Mouse (Mus musculus): ENCODE data around the gene Ildr2.

DNA sequence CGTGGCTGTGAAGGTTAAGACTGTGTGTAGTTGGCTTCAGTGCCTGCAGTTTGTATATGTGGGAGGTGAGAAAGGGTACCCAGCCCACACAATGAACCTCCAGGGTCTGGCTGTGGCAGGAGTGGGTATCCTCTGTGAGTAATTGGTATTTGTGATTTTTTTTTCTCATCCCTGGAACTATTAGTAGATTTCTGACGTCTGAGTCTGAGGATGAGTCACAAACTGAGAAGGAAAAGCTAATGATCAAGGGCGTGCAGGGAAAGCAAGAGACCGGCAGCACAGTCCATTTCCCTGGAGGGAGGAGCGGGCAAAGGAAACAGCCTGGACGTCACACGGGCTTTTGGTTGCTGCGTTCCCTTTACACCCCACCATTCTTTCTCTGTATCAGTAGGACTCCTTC lies 43.0 kb downstream of the Ildr2 start:
- TF ChIP-seq CTCF (IDR thresholded peaks at IDR 0.05; ENCODE audit: low read depth), result no peak
- no peak for TF ChIP-seq EP300 (IDR thresholded peaks at IDR 0.05; ENCODE audit: low read depth)
